Mouse (Mus musculus) gastrocnemius, postnatal 36 days (tissue): ENCODE measurements at regions not wholly inside any gene's neighbourhood (a gene's known extent, or its start where the extent isn't known, plus 50 kb on each side); places are given as distances from the start of the nearest gene placed in this dataset.

ENCODE experiments used
- DNase-seq, 2 experiments: peaks; one replicate each; pipeline ENCODE4 v3.0.0; 2022
- intact Hi-C: fragments of 180-260 bp; cut with DNase I; formaldehyde crosslinking; loops from one replicate; pipeline ENCODE4 v1.15.1; 2025

DNA sequence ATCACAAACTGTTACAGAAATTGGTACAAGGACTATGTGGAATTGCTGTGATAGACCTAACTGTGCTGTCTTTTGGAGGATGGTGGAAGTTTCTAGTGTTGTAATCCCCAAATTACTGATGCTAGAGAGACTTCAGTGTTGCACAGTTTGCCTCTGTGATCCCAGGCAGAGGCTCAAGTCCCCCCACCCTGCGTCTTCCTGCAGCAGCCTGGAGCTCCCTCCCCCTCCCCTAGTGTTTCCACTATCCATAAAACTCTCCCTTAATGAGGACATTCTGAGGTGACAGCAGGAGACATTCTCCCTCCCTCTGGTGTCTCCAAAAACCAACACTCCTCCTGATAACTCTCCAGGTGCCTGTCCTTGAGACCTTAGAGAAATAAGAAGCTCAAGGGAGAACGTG is 242.8 kb downstream of the 1700064H15Rik start:
- intact Hi-C loops, result no loop called here
- no peak for DNase-seq

DNA sequence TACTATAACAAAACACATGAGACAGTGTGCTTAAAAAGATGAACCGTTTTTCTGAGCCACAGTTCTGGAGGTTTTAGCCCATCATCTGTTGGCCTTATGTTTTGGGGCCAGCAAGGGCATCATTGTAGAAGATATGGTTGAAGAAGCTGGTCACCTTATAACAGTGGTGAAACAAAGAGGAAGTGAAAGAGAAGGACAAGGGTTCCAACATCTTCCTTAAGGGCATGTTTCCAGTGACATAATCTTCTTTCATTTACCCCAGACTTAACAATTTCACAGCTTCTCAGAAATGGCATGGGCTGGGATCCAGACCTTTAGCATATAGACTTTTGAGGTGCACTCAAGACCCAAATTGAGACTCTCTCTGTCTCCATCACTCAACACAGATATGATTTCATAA is 259.5 kb downstream of the 1700064H15Rik start:
- intact Hi-C loops, result no loop called here

DNA sequence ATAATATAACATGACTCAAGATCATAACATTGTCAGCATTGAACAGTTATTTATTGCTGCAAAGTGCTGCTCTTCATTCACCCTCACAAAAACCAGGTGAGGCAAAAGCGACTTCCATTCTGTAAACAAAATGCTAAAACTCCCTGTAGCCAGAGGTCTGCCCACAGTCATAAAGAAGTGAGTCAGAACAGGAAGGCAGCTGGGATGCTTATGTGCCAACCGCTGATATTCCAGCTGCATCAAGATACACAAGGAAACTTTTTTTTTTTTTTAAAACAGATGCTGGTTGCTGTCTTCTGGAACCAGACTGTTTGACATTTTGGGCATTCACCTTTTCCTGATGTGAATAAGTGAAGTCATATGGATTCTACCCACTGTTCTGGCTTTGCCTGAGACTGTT is 260.7 kb downstream of the 1700064H15Rik start:
- intact Hi-C loops, result no loop called here
- DNase-seq, result no peak

More for the DNA sequence above, 259.5 kb downstream of the 1700064H15Rik start:
- DNase-seq, result no peak
